Mouse (Mus musculus) liver, postnatal 0 days (tissue): ENCODE data around the gene Tmem169.

Source experiments
- CTCF ChIP-seq: sonication (generic); IDR thresholded peaks from 2 replicates; pipeline ENCODE4 v1.5.1; 2016; ENCODE audit warnings: antibody characterized with exemption, low read depth
- EP300 ChIP-seq: IDR thresholded peaks from 2 replicates; pipeline ENCODE4 v1.6.1; 2016; ENCODE audit warnings: antibody characterized with exemption, low read depth, mild to moderate bottlenecking

- TF ChIP-seq CTCF (no peak), EP300 (no peak)
These were observed 30.2 kb upstream of the Tmem169 start for GRCm38 (mm10) chr1:72253881-72254491.
